ENCODE assay signal across 12 mouse cellular contexts in genomic region chr4:102854928-102855892, GRCm38 (mm10).
DNase-seq lines count a peak whose midpoint lies in the region; ATAC-seq and TF ChIP-seq lines count a peak whose summit lies in the region.
"Had no signal": no experiment of that assay in that cellular context is flagged by ENCODE, and none has a peak within 500 bp of the region (broad histone marks: within the 10 kb centered on the region; RNA-seq: fewer than 3 reads in every experiment).

No protein-coding gene starts in this region.

- H3K4me1 ChIP-seq in heart, embryonic 10.5 days = no peaks in the 10 kb centered on the region
- peaks cover 16% of the 10 kb centered on the region for H3K4me1 ChIP-seq in cortical plate, adult 2 months (ENCODE audit: control insufficient read depth, insufficient read depth, low read length)
- H3K4me1 ChIP-seq in hindbrain, embryonic 14.5 days (replicated peaks; ENCODE audit: control insufficient read depth, insufficient read depth, low read length) = peaks cover 13% of the 10 kb centered on the region
- H3K4me1 ChIP-seq in midbrain, embryonic 14.5 days (ENCODE audit: control insufficient read depth, insufficient read depth, low read length) = peaks cover 15% of the 10 kb centered on the region
- H3K4me1 ChIP-seq in limb, embryonic 10.5 days = no peaks in the 10 kb centered on the region
- H3K4me1 ChIP-seq: heart, embryonic 15.5 days had no signal

- no peaks in the 10 kb centered on the region for H3K36me3 ChIP-seq in heart, embryonic 10.5 days
- H3K36me3 ChIP-seq in hindbrain, embryonic 14.5 days (replicated peaks; ENCODE audit: control insufficient read depth, insufficient read depth) = peaks cover 6% of the 10 kb centered on the region; the same call in 1 of the 2 replicates
- H3K36me3 ChIP-seq in midbrain, embryonic 14.5 days (ENCODE audit: control insufficient read depth, insufficient read depth, low read length) = no peaks in the 10 kb centered on the region
- H3K36me3 ChIP-seq in limb, embryonic 10.5 days = no peaks in the 10 kb centered on the region
- H3K36me3 ChIP-seq: heart, embryonic 15.5 days had no signal

- no peak overlapping the region for H3K4me2 ChIP-seq in hindbrain, embryonic 14.5 days (replicated peaks)
- no peak overlapping the region for H3K4me2 ChIP-seq in midbrain, embryonic 14.5 days (ENCODE audit: low read length)

- TF ChIP-seq CTCF in cortical plate, adult 2 months (IDR thresholded peaks at IDR 0.05; ENCODE audit: extremely low read depth, insufficient read depth, low read length) = no peak

- no peak overlapping the region for H3K9ac ChIP-seq in hindbrain, embryonic 14.5 days
- H3K9ac ChIP-seq in midbrain, embryonic 14.5 days (replicated peaks; ENCODE audit: low read length) = no peak overlapping the region
- H3K9ac ChIP-seq: heart, embryonic 15.5 days; liver, embryonic 14.5 days had no signal

- 76% methylated on average over 10 of the region's 10 CpGs for WGBS in heart, embryonic 10.5 days
- 45% methylated on average over 10 of the region's 10 CpGs for WGBS in hindbrain, embryonic 14.5 days
- WGBS in midbrain, embryonic 14.5 days = 24% methylated on average over 10 of the region's 10 CpGs
- WGBS in limb, embryonic 10.5 days = 77% methylated on average over 10 of the region's 10 CpGs

- no peaks in the 10 kb centered on the region for H3K9me3 ChIP-seq in heart, embryonic 10.5 days
- H3K9me3 ChIP-seq in hindbrain, embryonic 14.5 days (ENCODE audit: control insufficient read depth, low read length) = no peaks in the 10 kb centered on the region
- H3K9me3 ChIP-seq in midbrain, embryonic 14.5 days (ENCODE audit: control insufficient read depth, low read length) = no peaks in the 10 kb centered on the region
- H3K9me3 ChIP-seq in limb, embryonic 10.5 days (replicated peaks) = no peaks in the 10 kb centered on the region
- H3K9me3 ChIP-seq: heart, embryonic 15.5 days had no signal

- no peaks in the 10 kb centered on the region for H3K27me3 ChIP-seq in heart, embryonic 10.5 days (ENCODE audit: insufficient read depth, poor library complexity, severe bottlenecking)
- no peaks in the 10 kb centered on the region for H3K27me3 ChIP-seq in hindbrain, embryonic 14.5 days (ENCODE audit: control insufficient read depth, insufficient read depth, low read length)
- no peaks in the 10 kb centered on the region for H3K27me3 ChIP-seq in midbrain, embryonic 14.5 days (ENCODE audit: control insufficient read depth, insufficient read depth, low read length)
- no peaks in the 10 kb centered on the region for H3K27me3 ChIP-seq in limb, embryonic 10.5 days (ENCODE audit: low read depth, poor library complexity, severe bottlenecking)
- H3K27me3 ChIP-seq: heart, embryonic 15.5 days had no signal

- no peak for TF ChIP-seq POLR2A in cortical plate, adult 2 months (IDR thresholded peaks at IDR 0.05; ENCODE audit: extremely low read depth, insufficient read depth, low read length)

- H3K4me3 ChIP-seq in heart, embryonic 10.5 days = no peak overlapping the region
- no peak overlapping the region for H3K4me3 ChIP-seq in cortical plate, adult 2 months (ENCODE audit: insufficient read depth, low read length)
- H3K4me3 ChIP-seq in hindbrain, embryonic 14.5 days (replicated peaks; ENCODE audit: low read length) = no peak overlapping the region
- H3K4me3 ChIP-seq in midbrain, embryonic 14.5 days (replicated peaks; ENCODE audit: low read depth, low read length) = no peak overlapping the region
- H3K4me3 ChIP-seq in limb, embryonic 10.5 days = no peak overlapping the region
- H3K4me3 ChIP-seq: heart, embryonic 15.5 days; myocyte had no signal

- H3K27ac ChIP-seq in heart, embryonic 10.5 days = no peak overlapping the region
- peak overlapping the region; percentile 51; the same call in 1 of the 2 replicates for H3K27ac ChIP-seq in cortical plate, adult 2 months (ENCODE audit: insufficient read depth, low read length)
- H3K27ac ChIP-seq in hindbrain, embryonic 14.5 days = no peak overlapping the region
- peak overlapping the region; percentile 3; the same call in 1 of the 2 replicates for H3K27ac ChIP-seq in midbrain, embryonic 14.5 days (replicated peaks; ENCODE audit: low read depth, low read length)
- H3K27ac ChIP-seq in limb, embryonic 10.5 days = no peak overlapping the region
- H3K27ac ChIP-seq: heart, embryonic 15.5 days; liver, embryonic 14.5 days had no signal

- peak; percentile 48; the same call in 1 of the 2 replicates for ATAC-seq in hindbrain, embryonic 14.5 days (ENCODE audit: low FRiP score)
- ATAC-seq in midbrain, embryonic 14.5 days (ENCODE audit: low FRiP score, low TSS enrichment) = peak; percentile 55; the same call in 1 of the 2 replicates

- peak; percentile 55 for DNase-seq in heart, adult 11 months
- no peak for DNase-seq in heart, embryonic 10.5 days (ENCODE audit: low spot score)
- DNase-seq in hindbrain, embryonic 14.5 days (ENCODE audit: low spot score) = peak; percentile 56
- DNase-seq in midbrain, embryonic 14.5 days = peak; percentile 79
- no peak for DNase-seq in limb, embryonic 10.5 days (ENCODE audit: low spot score)
- DNase-seq in urinary bladder, adult 2 months (ENCODE audit: low spot score) = no peak
- no peak for DNase-seq in ovary, adult 18-20 months (ENCODE audit: low spot score)
- DNase-seq: cerebellum, adult 2 months had no signal

Comparison
In these comparisons a context has a peak if more than half of its experiments do, and no peak if none do; other contexts are left out.
1. DNase-seq: peak in heart, adult 11 months (single experiment), hindbrain, embryonic 14.5 days (single experiment) and midbrain, embryonic 14.5 days (single experiment); none in heart, embryonic 10.5 days (single experiment), limb, embryonic 10.5 days (single experiment), urinary bladder, adult 2 months (single experiment) and ovary, adult 18-20 months (single experiment).
2. H3K27ac ChIP-seq: peak in cortical plate, adult 2 months (single experiment) and midbrain, embryonic 14.5 days (single experiment); none in heart, embryonic 10.5 days (single experiment), hindbrain, embryonic 14.5 days (single experiment) and limb, embryonic 10.5 days (single experiment).